Mouse (Mus musculus) E14TG2a.4 (cell line): ENCODE data around the gene Krt86.

Source experiments
- H3K27me3 ChIP-seq: 2 replicates; pipeline ENCODE4 v1.6.1; 2014; ENCODE audit warnings: low read length, control low read depth; ENCODE audit not compliant: insufficient read depth
- H3K36me3 ChIP-seq: 2 replicates; pipeline ENCODE4 v1.6.1; 2014; ENCODE audit warnings: low read length, control low read depth; ENCODE audit not compliant: insufficient read depth
- H3K4me1 ChIP-seq: replicated peaks from 2 replicates; pipeline ENCODE4 v1.6.1; 2014; ENCODE audit warnings: low read depth, low read length, control low read depth
- H3K4me3 ChIP-seq: replicated peaks from 2 replicates; pipeline ENCODE4 v1.5.1; 2014; ENCODE audit warnings: mild to moderate bottlenecking, low read length
- H3K9me3 ChIP-seq: 2 replicates; pipeline ENCODE4 v1.6.1; 2014; ENCODE audit warnings: low read length, control low read depth
- CTCF ChIP-seq: conservative IDR thresholded peaks from 2 replicates; pipeline ENCODE4 v1.5.1; 2014; ENCODE audit warnings: low read length
- NANOG ChIP-seq: IDR thresholded peaks from 2 replicates; pipeline ENCODE4 v1.6.1; 2014; ENCODE audit warnings: borderline replicate concordance, low read length, mixed read lengths
- POU5F1 ChIP-seq: IDR thresholded peaks from 2 replicates; pipeline ENCODE4 v1.6.1; 2014; ENCODE audit warnings: low read length, borderline replicate concordance

Gene Krt86

DNA sequence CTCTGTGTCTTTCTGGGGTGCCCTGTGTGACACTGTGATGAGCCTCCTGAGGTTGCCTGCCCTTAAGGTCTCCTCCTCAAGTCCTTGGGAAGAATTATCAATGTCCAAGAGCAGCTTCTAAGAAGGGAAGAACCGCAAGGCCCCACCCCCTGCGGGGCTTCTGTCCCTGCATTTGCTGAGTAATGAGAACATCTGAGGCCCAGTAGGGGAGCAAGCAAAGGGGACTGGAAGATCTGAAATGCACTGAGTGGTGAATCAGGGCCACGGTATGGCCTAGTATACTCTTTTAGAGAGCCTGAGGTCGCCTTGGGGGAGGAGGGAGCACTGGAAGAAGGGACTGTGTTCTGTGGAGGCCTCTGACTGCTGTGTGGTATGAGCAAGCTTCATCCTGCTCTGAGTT, 8.8 kb downstream of the Krt86 start:
- H3K4me1 ChIP-seq, result no peaks in the 10 kb centered on the region
- TF ChIP-seq CTCF, result no peak
- TF ChIP-seq NANOG, result no peak
- TF ChIP-seq POU5F1, result no peak
- H3K4me3 ChIP-seq, result no peak overlapping the region
- H3K27me3 ChIP-seq, result peaks cover 51% of the 10 kb centered on the region
- no peaks in the 10 kb centered on the region for H3K36me3 ChIP-seq
- peaks cover 40% of the 10 kb centered on the region for H3K9me3 ChIP-seq

DNA sequence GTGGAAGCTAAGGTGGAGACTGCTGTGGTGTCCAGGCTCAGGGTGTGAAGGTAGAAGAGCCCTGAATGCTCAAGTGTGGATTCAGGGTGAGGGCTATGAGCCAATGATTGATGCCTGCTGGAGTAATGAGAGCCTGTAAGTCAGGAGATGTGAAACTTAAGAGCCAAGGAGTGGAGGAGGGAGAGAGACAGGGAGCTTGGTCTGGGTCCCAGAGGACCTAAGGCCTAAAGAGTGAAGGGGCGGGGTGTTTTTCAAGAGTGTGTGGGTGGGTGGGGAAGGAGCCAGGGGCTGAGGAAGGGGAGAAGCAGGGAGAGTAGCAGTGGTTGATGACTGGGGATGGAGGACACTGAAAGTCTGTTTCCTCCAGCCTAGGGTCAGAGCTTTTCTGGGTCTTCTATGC, 10.4 kb downstream of the Krt86 start:
- Histone ChIP-seq H3K27me3 (peaks cover 38% of the 10 kb centered on the region), H3K36me3 (no peaks in the 10 kb centered on the region), H3K9me3 (peaks cover 41% of the 10 kb centered on the region), H3K4me3 (no peak overlapping the region), H3K4me1 (no peaks in the 10 kb centered on the region)
- TF ChIP-seq POU5F1, result no peak
- TF ChIP-seq CTCF, result no peak
- no peak for TF ChIP-seq NANOG

DNA sequence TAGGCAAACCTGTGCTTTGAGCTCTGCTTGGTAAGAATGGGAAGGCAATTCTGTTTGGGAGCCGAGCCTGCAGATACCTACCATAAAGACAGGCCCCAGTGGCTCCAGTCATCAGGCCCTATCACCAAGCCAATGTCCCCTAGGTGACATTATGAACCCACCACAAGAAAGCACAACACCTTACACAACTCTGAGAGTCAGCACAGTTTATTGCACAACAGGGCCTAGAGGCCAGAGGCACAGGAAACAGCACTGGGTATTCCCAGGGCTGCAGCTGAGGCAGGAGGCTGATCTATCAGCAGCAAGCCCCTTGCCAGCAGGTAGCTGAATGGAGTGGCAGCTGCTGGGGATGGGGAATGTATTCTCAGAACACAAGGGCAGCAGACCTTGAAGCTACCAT, 11.7 kb downstream of the Krt86 start:
- Histone ChIP-seq H3K36me3 (no peaks in the 10 kb centered on the region), H3K27me3 (peaks cover 25% of the 10 kb centered on the region), H3K4me3 (no peak overlapping the region), H3K9me3 (peaks cover 31% of the 10 kb centered on the region), H3K4me1 (no peaks in the 10 kb centered on the region)
- TF ChIP-seq POU5F1, result no peak
- TF ChIP-seq CTCF, result no peak

DNA sequence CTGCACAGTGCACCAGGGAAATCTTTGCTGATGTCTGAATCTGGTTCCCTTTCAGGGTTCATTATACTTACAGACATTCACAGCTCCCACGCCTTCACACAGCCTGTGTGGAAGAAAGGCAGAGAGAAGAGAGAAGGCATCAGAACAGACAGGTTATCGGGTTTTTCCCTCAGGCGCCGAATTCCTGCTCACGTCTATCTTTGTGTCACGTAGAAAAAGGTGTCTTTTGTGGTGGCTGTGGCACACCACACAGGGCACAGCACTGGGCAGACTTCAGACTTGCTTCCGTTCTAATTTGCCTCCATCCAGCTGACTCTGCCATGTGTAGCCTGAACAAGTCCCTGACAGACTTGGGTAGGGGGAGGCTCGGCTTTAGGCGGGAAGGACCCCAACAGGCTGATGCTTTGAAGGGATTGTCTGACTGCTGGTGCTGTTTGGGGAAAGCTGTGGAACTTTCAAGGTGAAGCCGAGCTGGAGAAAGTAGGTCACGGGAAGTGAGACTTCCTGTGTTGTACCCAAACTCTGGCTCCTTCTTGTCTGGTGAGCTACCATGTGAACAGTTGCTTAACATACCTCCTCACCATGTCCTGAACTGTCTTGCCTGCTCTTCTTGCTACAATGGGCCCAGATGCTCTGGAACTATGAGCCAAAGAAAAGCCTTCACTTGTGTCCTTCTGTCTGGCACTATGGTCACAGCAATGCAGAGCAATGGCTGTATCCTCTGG, 12.8 kb downstream of the Krt86 start:
- Histone ChIP-seq H3K4me1 (no peaks in the 10 kb centered on the region), H3K27me3 (peaks cover 15% of the 10 kb centered on the region; the same call in 1 of the 2 replicates), H3K4me3 (no peak overlapping the region), H3K9me3 (peaks cover 27% of the 10 kb centered on the region), H3K36me3 (no peaks in the 10 kb centered on the region)
- no peak for TF ChIP-seq NANOG
- no peak for TF ChIP-seq CTCF
- no peak for TF ChIP-seq POU5F1

DNA sequence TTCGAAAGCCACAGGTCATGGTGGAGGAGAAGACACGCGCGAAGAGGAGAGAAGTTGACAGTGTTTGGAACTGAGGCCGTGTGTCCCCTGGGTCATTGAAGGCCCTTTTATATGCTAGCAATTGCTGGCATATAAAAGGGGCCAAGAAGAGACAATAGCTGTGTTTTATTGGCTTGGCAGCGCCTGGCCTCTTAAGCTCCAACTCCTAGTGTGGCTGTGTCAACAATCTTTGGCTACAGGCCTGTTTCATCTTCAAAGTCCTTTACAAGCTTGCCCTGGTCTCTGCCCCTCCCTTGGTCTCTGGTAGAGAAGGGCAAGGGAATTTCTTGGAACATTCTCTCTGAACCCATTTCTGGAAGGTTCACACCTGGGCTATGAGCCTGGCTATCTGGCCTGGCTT, 18.2 kb downstream of the Krt86 start, which contains the start of gene Krt83:
Krt83 (minus strand) TSS at position 82 of the 400 bp plus-strand sequence.
- H3K36me3 ChIP-seq, result no peaks in the 10 kb centered on the region
- TF ChIP-seq NANOG (no peak), POU5F1 (no peak), CTCF (no peak)

DNA sequence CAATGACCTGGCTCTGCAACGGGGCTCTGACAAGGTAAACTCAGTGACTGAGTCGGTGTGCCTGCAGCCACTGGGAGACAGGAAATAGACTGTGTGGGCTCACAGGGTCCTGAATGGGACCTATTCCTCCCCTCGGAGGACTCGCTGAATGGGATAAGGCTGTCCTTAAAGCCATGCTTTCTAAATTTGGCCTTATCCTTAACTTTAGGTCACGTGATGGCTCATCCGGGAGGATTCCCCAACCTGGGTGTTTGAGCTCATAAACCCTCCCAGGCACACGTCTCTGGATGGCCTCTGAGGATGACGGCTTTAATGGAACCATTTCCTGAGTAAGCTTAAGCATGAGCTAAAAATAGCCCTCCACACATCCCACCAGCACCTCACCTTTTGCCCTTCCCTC, 19.4 kb downstream of the Krt86 start:
- Histone ChIP-seq H3K36me3 (no peaks in the 10 kb centered on the region), H3K4me1 (peaks cover 17% of the 10 kb centered on the region), H3K9me3 (peaks cover 12% of the 10 kb centered on the region), H3K4me3 (no peak overlapping the region), H3K27me3 (peaks cover 19% of the 10 kb centered on the region; the same call in 1 of the 2 replicates)
- TF ChIP-seq CTCF, result no peak
- TF ChIP-seq NANOG, result no peak
- TF ChIP-seq POU5F1, result no peak

More for the DNA sequence above, 18.2 kb downstream of the Krt86 start, which contains the start of gene Krt83:
- peaks cover 12% of the 10 kb centered on the region for H3K4me1 ChIP-seq
- peaks cover 24% of the 10 kb centered on the region; the same call in 1 of the 2 replicates for H3K27me3 ChIP-seq
- peaks cover 25% of the 10 kb centered on the region for H3K9me3 ChIP-seq
- no peak within 1 kb of the TSS for H3K4me3 ChIP-seq

DNA sequence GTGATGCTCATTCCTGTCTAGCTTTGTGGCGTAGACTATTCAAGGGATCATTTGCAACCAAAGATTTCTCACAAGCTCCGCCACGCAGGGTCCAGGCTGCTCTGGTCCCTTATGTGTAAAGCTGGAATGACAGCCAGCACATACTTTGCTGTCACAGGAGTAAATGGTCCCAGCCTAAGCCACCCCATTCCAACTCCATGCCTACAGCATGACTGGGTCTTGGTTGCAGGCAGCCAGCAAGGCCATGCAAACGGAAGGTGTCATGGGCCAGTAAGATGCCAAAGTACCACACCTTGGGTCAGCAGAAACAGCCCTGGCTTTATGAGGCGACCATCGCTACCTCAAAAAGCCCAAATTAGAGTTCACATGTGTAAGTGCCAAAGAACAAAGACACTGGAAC, 20.4 kb downstream of the Krt86 start:
- H3K27me3 ChIP-seq, result peaks cover 19% of the 10 kb centered on the region; the same call in 1 of the 2 replicates
- no peaks in the 10 kb centered on the region for H3K36me3 ChIP-seq
- TF ChIP-seq NANOG, result no peak
- no peak for TF ChIP-seq POU5F1
- TF ChIP-seq CTCF, result no peak
- H3K9me3 ChIP-seq, result peaks cover 2% of the 10 kb centered on the region; the same call in 1 of the 2 replicates
- peaks cover 17% of the 10 kb centered on the region for H3K4me1 ChIP-seq
- no peak overlapping the region for H3K4me3 ChIP-seq

DNA sequence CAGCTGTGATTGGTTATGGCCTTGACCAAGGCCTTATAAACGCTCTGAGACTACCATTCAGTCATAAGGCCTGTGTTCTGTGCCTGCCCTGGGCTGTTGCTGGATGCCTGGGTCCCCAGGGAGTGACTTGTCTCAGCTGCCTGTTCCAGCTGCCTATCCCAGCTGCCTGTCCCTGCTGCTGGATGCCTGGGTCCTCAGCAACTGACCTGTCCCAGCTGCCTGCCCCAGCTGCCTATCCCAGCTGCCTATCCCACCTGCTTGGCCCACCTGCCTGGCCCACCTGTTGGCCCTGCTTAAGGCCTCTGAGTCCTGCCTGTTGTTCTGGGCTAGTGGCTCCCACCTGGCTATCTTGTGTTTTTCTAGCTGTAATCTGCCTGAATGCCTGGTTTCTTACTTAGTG, 20.9 kb downstream of the Krt86 start:
- Histone ChIP-seq H3K4me1 (peaks cover 17% of the 10 kb centered on the region), H3K27me3 (peaks cover 19% of the 10 kb centered on the region; the same call in 1 of the 2 replicates), H3K36me3 (no peaks in the 10 kb centered on the region), H3K9me3 (no peaks in the 10 kb centered on the region), H3K4me3 (no peak overlapping the region)
- TF ChIP-seq POU5F1 (no peak), NANOG (no peak), CTCF (no peak)
